Mouse (Mus musculus): ENCODE data around the gene Trim43c. TPM values are rescaled to one million over a fixed set of nuclear protein-coding genes. Genes with fewer than 3 reads are reported as not detected.
"Not testable (repeated sequence)": the region's sequence is repeated elsewhere in the genome, so short reads cannot be mapped to it uniquely, and the experiment has no call there.

Gene Trim43c
- not detected in 2 replicates for polyA plus RNA-seq (2012; rRNA removed)

DNA sequence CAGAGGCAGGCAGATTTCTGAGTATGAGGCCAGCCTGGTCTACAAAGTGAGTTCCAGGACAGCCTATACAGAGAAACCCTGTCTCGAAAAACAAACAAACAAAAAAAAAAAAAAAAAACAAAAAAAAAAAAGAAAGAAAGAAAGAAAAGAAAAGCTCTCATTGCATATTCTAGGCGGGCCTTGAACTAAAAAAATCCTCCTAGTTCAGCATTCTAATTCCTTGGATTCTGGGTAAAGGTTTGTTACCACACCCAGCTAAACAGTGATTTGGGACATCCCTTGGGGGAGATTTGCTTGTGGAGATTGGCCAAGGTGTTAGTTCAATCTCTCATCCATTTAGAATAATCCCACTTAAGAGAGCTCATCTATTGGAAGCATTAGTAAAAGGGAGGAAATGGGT is at the start of gene Trim43c:
Gene Trim43c (plus strand): TSS at position 301 of the 400 bp plus-strand sequence.
- H3K27ac ChIP-seq (ENCODE audit: insufficient read depth, low read length); H3K27me3 ChIP-seq (ENCODE audit: control insufficient read depth, insufficient read depth, low read length); H3K4me3 ChIP-seq (replicated peaks; ENCODE audit: insufficient read depth, low read depth, low read length); H3K4me1 ChIP-seq (ENCODE audit: control insufficient read depth, insufficient read depth, low read length); DNase-seq: not testable (repeated sequence)
- WGBS: 77% methylated on average over 2 of the region's 2 CpGs

DNA sequence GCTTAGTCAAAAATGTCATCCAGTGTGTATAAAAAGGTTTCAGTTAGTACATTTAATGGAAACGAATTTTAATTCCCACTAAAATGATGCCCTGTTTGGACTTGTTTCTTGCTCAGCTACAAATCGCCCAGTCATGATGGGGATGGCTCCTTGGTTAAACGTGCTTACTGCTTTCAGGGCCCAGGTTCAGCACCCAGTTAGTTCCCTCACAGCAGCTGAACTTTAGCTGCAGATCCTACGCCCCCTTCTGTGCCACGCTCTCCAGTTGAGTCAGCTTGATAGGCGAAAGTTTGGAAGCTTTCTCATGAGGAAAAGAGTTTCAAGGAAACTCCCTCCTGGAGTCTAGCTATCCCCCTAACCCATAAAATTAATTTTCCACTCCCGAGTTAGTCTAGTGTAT is 14.1 kb downstream of the Trim43c start:
- WGBS: 87% methylated on average over 7 of the region's 7 CpGs
- not testable (repeated sequence) for H3K4me3 ChIP-seq (replicated peaks; ENCODE audit: insufficient read depth, low read depth, low read length); H3K27ac ChIP-seq (ENCODE audit: insufficient read depth, low read length); H3K27me3 ChIP-seq (ENCODE audit: control insufficient read depth, insufficient read depth, low read length); DNase-seq; H3K4me1 ChIP-seq (ENCODE audit: control insufficient read depth, insufficient read depth, low read length)

GRCm38 (mm10) chr9:88858566-88859492 is 19.9 kb downstream of the Trim43c start:
- H3K4me3 ChIP-seq (replicated peaks; ENCODE audit: insufficient read depth, low read depth, low read length): peak overlapping the region; percentile 34

More at GRCm38 (mm10) chr9:88858566-88859492, 19.9 kb downstream of the Trim43c start:
- not testable (repeated sequence) for H3K27me3 ChIP-seq (ENCODE audit: control insufficient read depth, insufficient read depth, low read length); H3K4me1 ChIP-seq (ENCODE audit: control insufficient read depth, insufficient read depth, low read length); H3K27ac ChIP-seq (ENCODE audit: insufficient read depth, low read length)
- peak; percentile 78 to 82 for DNase-seq
- 1% methylated on average over 52 of the region's 52 CpGs for WGBS

Other genes starting within 250 kb of the Trim43c start
- gene Mthfsl, start 118.9 kb upstream of the Trim43c start, polyA plus RNA-seq (2012; rRNA removed): 38.1 and 38.6 TPM in 2 replicates
- gene Bcl2a1d, start 107.2 kb upstream of the Trim43c start, polyA plus RNA-seq (2012; rRNA removed): 0.15 TPM in 1 of 2 replicates, not detected in the other
- gene Bcl2a1a, start 117.7 kb downstream of the Trim43c start, polyA plus RNA-seq (2012; rRNA removed): 0.16 and 0.40 TPM in 2 replicates